Mouse (Mus musculus) NIH3T3 (cell line): ENCODE data around the gene Olfr1123.
"Not testable (repeated sequence)": the region's sequence is repeated elsewhere in the genome, so short reads cannot be mapped to it uniquely, and the experiment has no call there.

Experiments
- DNase-seq: peaks from one replicate; pipeline ENCODE4 v3.0.0-alpha.2; 2012; ENCODE audit warnings: low read depth

Olfr1123 gene

GRCm38 (mm10) chr2:87416335-87416734, at the start of gene Olfr1123:
TSS of gene Olfr1123 (plus strand) at chr2:87416635.
- no peak for DNase-seq

- no peak for DNase-seq
Observed at GRCm38 (mm10) chr2:87369595-87369994, 46.8 kb upstream of the Olfr1123 start, which contains the start of gene Olfr1121. TSS of gene Olfr1121 (plus strand) at chr2:87369895.

GRCm38 (mm10) chr2:87371726-87372125, 44.7 kb upstream of the Olfr1123 start:
- no peak for DNase-seq

GRCm38 (mm10) chr2:87383935-87384334, 32.5 kb upstream of the Olfr1123 start:
- DNase-seq: no peak

- DNase-seq: no peak
Observed at GRCm38 (mm10) chr2:87385549-87385948, 30.9 kb upstream of the Olfr1123 start, which contains the start of gene Olfr1122. TSS of gene Olfr1122 (plus strand) at chr2:87385849.

- DNase-seq: not testable (repeated sequence)
Observed at GRCm38 (mm10) chr2:87393605-87394004, 22.8 kb upstream of the Olfr1123 start.

GRCm38 (mm10) chr2:87394686-87395085, 21.7 kb upstream of the Olfr1123 start:
- not testable (repeated sequence) for DNase-seq

- no peak for DNase-seq
Observed at GRCm38 (mm10) chr2:87429975-87430374, 13.5 kb downstream of the Olfr1123 start, which contains the start of gene Olfr1124. TSS of gene Olfr1124 (plus strand) at chr2:87430275.

- DNase-seq: no peak
Observed at GRCm38 (mm10) chr2:87437731-87438130, 21.3 kb downstream of the Olfr1123 start.

- DNase-seq: no peak
Observed at GRCm38 (mm10) chr2:87453662-87454061, 37.2 kb downstream of the Olfr1123 start, which contains the start of gene Olfr1126. TSS of gene Olfr1126 (plus strand) at chr2:87453962.

GRCm38 (mm10) chr2:87461769-87462168, 45.3 kb downstream of the Olfr1123 start:
- no peak for DNase-seq
